In the genomic region with DNA sequence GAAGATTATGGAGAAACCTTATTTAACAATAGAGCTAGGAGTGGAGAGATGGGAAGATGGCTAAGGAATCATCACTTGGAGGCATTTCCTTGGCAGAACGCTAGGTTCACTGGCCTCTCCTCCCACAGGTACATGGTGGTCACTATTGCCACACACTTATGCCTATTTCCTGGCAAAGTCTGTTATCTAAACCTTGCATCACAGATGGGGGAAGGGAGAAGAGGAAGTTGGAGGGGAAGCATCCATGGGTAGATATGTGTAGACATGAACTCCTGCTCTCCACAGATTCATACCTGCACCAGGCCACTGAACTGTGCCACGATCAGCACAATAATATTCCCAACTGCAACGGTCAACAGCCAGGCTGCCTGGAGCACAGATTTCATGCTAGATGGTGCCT, we compare ENCODE assay signal across 11 mouse cellular contexts.
"Had no signal": no experiment of that assay in that cellular context is flagged by ENCODE, and none has a peak within 500 bp of the region (broad histone marks: within the 10 kb centered on the region; RNA-seq: fewer than 3 reads in every experiment).

No protein-coding gene starts in this region.

- ATAC-seq: midbrain, embryonic 16.5 days had no signal

- DNase-seq: lung, adult 18-20 months; lung, embryonic 14.5 days; lung, postnatal 10 days; lung, postnatal 4 days; midbrain, embryonic 14.5 days; retina, postnatal 1 day; right cerebral cortex, adult 18-20 months; thymus, adult 2 months; thymus, postnatal 25 days; thymus, postnatal 4 days had no signal
